Mouse (Mus musculus) layer of hippocampus, adult 9-10 months (tissue): ENCODE data around the gene Olfr172.
A peak's percentile ranks its signal among the peaks of the same experiment; 100 is the strongest.

Experiments
- DNase-seq: peaks from one replicate; pipeline ENCODE4 v3.0.0; 2022; ENCODE audit warnings: low spot score

Gene Olfr172

DNA sequence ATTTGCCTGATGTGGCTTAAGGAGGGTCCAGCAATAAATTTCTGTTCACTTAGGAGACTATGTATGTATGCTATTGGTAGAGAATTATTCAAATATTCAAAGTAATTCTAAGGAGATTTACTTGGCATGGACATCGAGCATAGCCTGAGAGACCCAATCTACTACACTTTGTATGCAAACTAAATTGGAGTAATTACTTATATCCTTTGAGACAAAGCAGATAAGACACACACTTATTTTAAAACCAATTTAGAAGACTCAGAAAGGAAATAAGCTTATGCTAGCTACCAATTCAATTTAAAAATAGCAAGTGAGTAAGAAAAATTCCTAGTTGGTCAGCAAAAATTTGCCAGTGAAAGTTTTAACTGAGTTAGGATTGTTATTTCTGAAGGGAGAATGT is at the start of gene Olfr172:
Olfr172 (minus strand) TSS at position 101 of the 400 bp plus-strand sequence.
- DNase-seq, result no peak

DNA sequence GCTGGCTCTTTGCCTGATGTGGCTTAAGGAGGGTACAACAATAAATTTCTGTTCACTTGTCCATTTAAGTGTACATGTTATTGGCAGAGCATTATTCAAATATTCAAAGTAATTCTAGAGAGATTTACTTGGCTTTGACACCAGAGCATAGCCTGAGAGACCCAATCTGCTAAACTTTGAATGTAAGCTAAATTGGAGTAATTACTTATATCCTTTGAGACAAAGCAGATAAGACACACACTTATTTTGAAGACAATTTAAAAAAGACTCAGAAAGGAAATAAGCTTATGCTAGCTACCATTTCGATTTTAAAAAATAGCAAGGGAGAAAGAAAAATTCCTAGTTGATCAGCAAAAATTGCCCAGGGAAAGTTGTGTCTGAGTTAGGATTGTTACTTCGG is 37.2 kb upstream of the Olfr172 start, which contains the start of gene Olfr173:
Olfr173 (minus strand) TSS at position 101 of the 400 bp plus-strand sequence.
- no peak for DNase-seq

- no peak for DNase-seq
Observed at GRCm38 (mm10) chr16:58756191-58756590, 6.8 kb downstream of the Olfr172 start.

DNA sequence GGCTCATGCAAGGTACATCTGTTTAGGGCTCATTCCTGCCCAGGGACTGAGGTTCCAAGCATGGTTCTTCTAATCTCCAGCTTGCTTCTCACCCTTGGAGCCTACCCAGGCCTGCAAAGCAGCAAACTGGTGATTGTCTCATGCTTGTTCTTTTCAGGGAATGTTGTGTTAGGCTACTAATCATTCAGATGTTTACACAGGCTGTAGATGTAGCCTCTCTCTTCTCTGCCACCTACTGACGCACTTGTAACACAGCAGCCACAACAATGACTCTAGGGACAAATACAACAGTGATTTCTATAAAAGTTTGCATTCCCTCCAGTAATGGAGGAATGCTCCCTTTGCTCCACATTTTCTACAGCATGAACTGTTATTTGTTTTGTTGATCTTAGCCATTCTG is 11.7 kb downstream of the Olfr172 start:
- DNase-seq, result no peak

GRCm38 (mm10) chr16:58746715-58747114 is 16.3 kb downstream of the Olfr172 start:
- DNase-seq, result no peak

DNA sequence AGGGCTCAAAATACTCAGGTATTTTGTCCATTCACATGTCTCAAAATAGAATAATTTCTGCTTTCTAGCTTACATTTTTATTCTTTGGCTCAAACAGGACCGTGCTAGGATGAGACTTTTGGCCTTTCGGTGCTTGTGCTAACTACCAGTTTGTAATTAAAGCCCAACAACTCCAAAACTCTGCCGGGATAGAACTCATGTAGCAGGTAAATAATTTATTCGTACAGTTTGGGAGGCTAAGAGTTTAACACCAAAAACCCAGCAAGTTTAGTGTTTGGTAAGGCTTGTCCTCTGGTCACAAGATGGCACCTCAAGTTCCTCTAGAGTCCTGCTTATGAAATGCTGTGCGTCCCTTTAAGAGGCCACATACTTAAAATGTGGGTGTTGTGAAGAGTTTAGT is 22.2 kb downstream of the Olfr172 start:
- no peak for DNase-seq

GRCm38 (mm10) chr16:58738800-58739199 is 24.2 kb downstream of the Olfr172 start:
- DNase-seq, result no peak

DNA sequence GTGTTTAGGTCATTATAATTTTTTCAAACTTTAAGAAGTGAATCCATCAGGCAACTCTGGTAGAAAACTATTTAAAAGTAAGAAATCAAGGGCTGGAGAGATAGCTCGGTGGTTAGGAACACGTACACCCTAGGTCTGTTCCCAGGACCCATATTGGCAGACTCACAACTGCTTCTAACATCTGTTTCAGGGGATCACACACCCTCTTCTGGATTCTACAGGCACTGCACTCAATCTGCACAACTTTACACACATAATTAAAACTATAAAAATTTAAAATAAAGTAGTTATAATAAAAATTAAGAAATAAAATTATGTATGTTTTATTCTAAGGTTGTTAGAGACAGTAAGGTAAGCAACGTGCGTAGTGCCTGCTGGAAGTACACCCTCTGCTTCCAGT is 24.8 kb downstream of the Olfr172 start:
- DNase-seq, result no peak

GRCm38 (mm10) chr16:58728176-58728671 is 34.8 kb downstream of the Olfr172 start:
- no peak for DNase-seq

GRCm38 (mm10) chr16:58727477-58728131 is 35.4 kb downstream of the Olfr172 start, which contains the start of gene Cldnd1:
Gene Cldnd1 (plus strand): TSS chr16:58727910.
- DNase-seq, result peak; percentile 77

- no peak for DNase-seq
Observed at GRCm38 (mm10) chr16:58726680-58727476, 36.1 kb downstream of the Olfr172 start.

DNA sequence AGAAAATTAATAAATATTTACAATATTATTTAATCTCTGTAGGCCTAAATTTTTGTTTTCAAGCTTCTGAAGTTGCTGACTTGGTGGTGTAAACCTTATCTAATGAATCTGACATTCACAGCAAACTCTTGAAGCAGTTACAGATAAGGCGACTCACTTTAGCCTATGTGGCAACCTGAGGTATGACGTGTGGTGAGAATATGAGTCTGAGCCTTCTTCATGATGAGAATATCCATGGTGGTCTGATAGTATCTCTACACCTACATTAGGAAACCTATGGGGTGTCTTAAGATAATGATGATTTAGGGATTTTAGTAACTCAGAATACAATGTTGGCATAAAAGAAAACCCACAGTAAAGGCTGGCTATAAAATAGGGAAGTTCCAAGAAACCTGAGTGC is 40.7 kb downstream of the Olfr172 start:
- no peak for DNase-seq

GRCm38 (mm10) chr16:58718666-58719120 is 44.3 kb downstream of the Olfr172 start, which contains the start of gene Gpr15:
Gene Gpr15 (minus strand): TSS chr16:58719070.
- no peak for DNase-seq

DNA sequence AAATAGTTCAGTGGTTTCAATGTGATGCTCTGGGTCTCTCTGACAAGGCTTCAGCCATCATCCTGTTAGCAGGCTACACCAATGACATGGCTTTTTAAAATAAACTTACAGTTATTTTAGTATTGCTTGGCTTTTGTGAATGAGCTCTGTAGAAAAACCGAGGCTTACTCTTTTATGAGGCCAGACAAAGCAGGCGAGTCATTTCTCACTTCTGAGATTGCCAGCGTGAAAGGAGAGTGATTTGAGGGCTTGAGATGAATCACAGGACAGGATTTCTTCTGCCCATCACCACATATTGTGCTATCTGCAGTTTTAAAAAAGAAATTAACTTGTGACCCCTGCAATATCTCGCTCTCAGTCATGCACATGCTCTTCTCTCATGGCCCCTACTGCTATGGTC is 48.0 kb downstream of the Olfr172 start:
- DNase-seq, result no peak

DNA sequence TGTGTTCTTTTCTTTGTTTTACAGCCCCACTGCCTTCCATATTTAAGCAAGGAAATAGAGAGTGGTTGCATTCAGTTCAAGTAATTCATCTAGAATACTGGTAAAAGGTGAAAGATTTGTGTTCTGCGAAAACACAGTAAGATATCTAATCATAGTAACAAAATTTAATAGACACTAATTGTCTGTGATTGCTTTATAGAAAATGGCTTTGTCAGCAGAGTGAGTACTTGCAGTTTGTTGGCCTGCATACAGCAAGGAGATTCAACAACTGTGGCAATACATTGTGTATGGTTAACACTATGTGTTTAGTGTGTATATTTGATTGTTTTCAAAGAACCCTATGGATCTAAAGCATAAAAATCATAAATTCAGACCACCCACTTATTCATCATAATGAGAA is 49.8 kb downstream of the Olfr172 start:
- no peak for DNase-seq

GRCm38 (mm10) chr16:58712221-58712620 is 50.8 kb downstream of the Olfr172 start:
- DNase-seq, result no peak
